ENCODE assay signal across 8 mouse cellular contexts in genomic region chr7:19086042-19086441, GRCm38 (mm10). TPM values are rescaled to one million over a fixed set of nuclear protein-coding genes. Genes with fewer than 3 reads are reported as not detected.
A peak's percentile ranks its signal among the peaks of the same experiment; 100 is the strongest.
DNase-seq lines count a peak whose midpoint lies in the region; ATAC-seq and TF ChIP-seq lines count a peak whose summit lies in the region.

No protein-coding gene starts in this region.

- H3K4me1 ChIP-seq in intestine, postnatal 0 days (replicated peaks; ENCODE audit: control insufficient read depth, insufficient read depth, low read length): no peaks in the 10 kb centered on the region
- H3K4me1 ChIP-seq in stomach, embryonic 14.5 days (ENCODE audit: control insufficient read depth, insufficient read depth, low read length): peaks cover 43% of the 10 kb centered on the region
- peaks cover 32% of the 10 kb centered on the region for H3K4me1 ChIP-seq in forebrain, embryonic 12.5 days

- no peak overlapping the region for H3K27ac ChIP-seq in intestine, postnatal 0 days (ENCODE audit: low read depth, low read length)
- H3K27ac ChIP-seq in stomach, embryonic 14.5 days (ENCODE audit: low read length): no peak overlapping the region
- no peak overlapping the region for H3K27ac ChIP-seq in forebrain, embryonic 12.5 days

- peak overlapping the region; percentile 49 for H3K4me2 ChIP-seq in intestine, postnatal 0 days (replicated peaks; ENCODE audit: low read depth)
- H3K4me2 ChIP-seq in stomach, embryonic 14.5 days (replicated peaks; ENCODE audit: low read depth, low read length): peak overlapping the region; percentile 40
- H3K4me2 ChIP-seq in forebrain, embryonic 12.5 days: no peak overlapping the region

- no peak for TF ChIP-seq CTCF in intestine, postnatal 0 days (IDR thresholded peaks at IDR 0.05; ENCODE audit: low read depth)

- no peaks in the 10 kb centered on the region for H3K9me3 ChIP-seq in intestine, postnatal 0 days (ENCODE audit: control insufficient read depth)
- no peaks in the 10 kb centered on the region for H3K9me3 ChIP-seq in stomach, embryonic 14.5 days (ENCODE audit: control insufficient read depth, low read depth, low read length)
- H3K9me3 ChIP-seq in forebrain, embryonic 12.5 days: no peaks in the 10 kb centered on the region

- H3K4me3 ChIP-seq in intestine, postnatal 0 days (ENCODE audit: low read depth, low read length): peak overlapping the region; percentile 31
- peak overlapping the region; percentile 23; the same call in 1 of the 2 replicates for H3K4me3 ChIP-seq in stomach, embryonic 14.5 days (ENCODE audit: low read depth, low read length)
- H3K4me3 ChIP-seq in forebrain, embryonic 12.5 days (replicated peaks): no peak overlapping the region

- no peaks in the 10 kb centered on the region for H3K27me3 ChIP-seq in intestine, postnatal 0 days (replicated peaks; ENCODE audit: control insufficient read depth, insufficient read depth, low read length)
- H3K27me3 ChIP-seq in stomach, embryonic 14.5 days (ENCODE audit: control insufficient read depth, insufficient read depth, low read length): no peaks in the 10 kb centered on the region
- H3K27me3 ChIP-seq in forebrain, embryonic 12.5 days: peaks cover 21% of the 10 kb centered on the region

- WGBS in intestine, postnatal 0 days: 9% methylated on average over 14 of the region's 14 CpGs
- WGBS in stomach, embryonic 14.5 days: 6% methylated on average over 14 of the region's 14 CpGs
- 9% methylated on average over 14 of the region's 14 CpGs for WGBS in forebrain, embryonic 12.5 days

- no peak overlapping the region for H3K9ac ChIP-seq in intestine, postnatal 0 days (ENCODE audit: low read depth, low read length)
- 0 out of 2 replicates have a peak overlapping the region, but pooled peaks have one; percentile 19 for H3K9ac ChIP-seq in stomach, embryonic 14.5 days (replicated peaks; ENCODE audit: low read depth, low read length)
- no peak overlapping the region for H3K9ac ChIP-seq in forebrain, embryonic 12.5 days

- peak; percentile 56 for DNase-seq in kidney, adult 18-20 months
- DNase-seq in kidney, adult 9 months: no peak
- DNase-seq in lung, postnatal 10 days: peak; percentile 79
- no peak for DNase-seq in ovary, postnatal 36 days (ENCODE audit: low spot score)

- H3K36me3 ChIP-seq in intestine, postnatal 0 days (ENCODE audit: control insufficient read depth, insufficient read depth): peaks cover 15% of the 10 kb centered on the region
- peaks cover 33% of the 10 kb centered on the region for H3K36me3 ChIP-seq in stomach, embryonic 14.5 days (ENCODE audit: control insufficient read depth, insufficient read depth, low read length)
- H3K36me3 ChIP-seq in forebrain, embryonic 12.5 days (replicated peaks): peaks cover 73% of the 10 kb centered on the region

- ATAC-seq in common myeloid progenitor, adult 5-6 weeks (replicated peaks; ENCODE audit: low read depth, poor library complexity, severe bottlenecking): peak; percentile 64
- ATAC-seq in intestine, postnatal 0 days: peak; percentile 31; the same call in 1 of the 2 replicates
- peak; percentile 43; the same call in 1 of the 2 replicates for ATAC-seq in stomach, embryonic 14.5 days (ENCODE audit: insufficient number of reproducible peaks, insufficient read depth, low FRiP score, low read depth)
- ATAC-seq in forebrain, embryonic 12.5 days (ENCODE audit: low FRiP score): no peak

RNA-seq across cellular contexts. Expression of gene Dmpk, which starts 2.4 kb away (rescaled TPM):
- 0.32 TPM in 1 of 2 replicates, not detected in the other for total RNA-seq in common myeloid progenitor, adult 5-6 weeks (2017)
- 50.8 and 60.4 TPM in 2 replicates for polyA plus RNA-seq in intestine, postnatal 0 days (2015; fragmentation: Nextera tagmentation; extraction: Ambion mirVana)
- 70.9 and 72.0 TPM in 2 replicates for polyA plus RNA-seq in stomach, embryonic 14.5 days (2014; fragmentation: Nextera tagmentation; extraction: Ambion mirVana)
- polyA plus RNA-seq in forebrain, embryonic 12.5 days (2016; fragmentation: Nextera tagmentation; extraction: Ambion mirVana): 10.6 and 12.3 TPM in 2 replicates

RNA-seq across cellular contexts. Expression of gene Six5, which starts 8.4 kb away (rescaled TPM):
- total RNA-seq in common myeloid progenitor, adult 5-6 weeks (2017): 3.1 and 5.1 TPM in 2 replicates
- polyA plus RNA-seq in intestine, postnatal 0 days (2015; fragmentation: Nextera tagmentation; extraction: Ambion mirVana): 4.6 and 5.1 TPM in 2 replicates
- 17.4 and 18.6 TPM in 2 replicates for polyA plus RNA-seq in stomach, embryonic 14.5 days (2014; fragmentation: Nextera tagmentation; extraction: Ambion mirVana)
- polyA plus RNA-seq in forebrain, embryonic 12.5 days (2016; fragmentation: Nextera tagmentation; extraction: Ambion mirVana): 5.8 and 7.3 TPM in 2 replicates

RNA-seq across cellular contexts. Expression of gene Dmwd, which starts 10.0 kb away (rescaled TPM):
- total RNA-seq in common myeloid progenitor, adult 5-6 weeks (2017): 6.3 and 12.7 TPM in 2 replicates
- 4.7 and 5.4 TPM in 2 replicates for polyA plus RNA-seq in intestine, postnatal 0 days (2015; fragmentation: Nextera tagmentation; extraction: Ambion mirVana)
- 14.3 and 16.8 TPM in 2 replicates for polyA plus RNA-seq in stomach, embryonic 14.5 days (2014; fragmentation: Nextera tagmentation; extraction: Ambion mirVana)
- 18.2 and 19.0 TPM in 2 replicates for polyA plus RNA-seq in forebrain, embryonic 12.5 days (2016; fragmentation: Nextera tagmentation; extraction: Ambion mirVana)

RNA-seq across cellular contexts. Expression of gene Rsph6a, which starts 31.6 kb away (rescaled TPM):
- total RNA-seq in common myeloid progenitor, adult 5-6 weeks (2017): not detected in 2 replicates
- polyA plus RNA-seq in intestine, postnatal 0 days (2015; fragmentation: Nextera tagmentation; extraction: Ambion mirVana): not detected in 2 replicates
- not detected in 2 replicates for polyA plus RNA-seq in stomach, embryonic 14.5 days (2014; fragmentation: Nextera tagmentation; extraction: Ambion mirVana)
- polyA plus RNA-seq in forebrain, embryonic 12.5 days (2016; fragmentation: Nextera tagmentation; extraction: Ambion mirVana): not detected in 2 replicates

RNA-seq across cellular contexts. Expression of gene Gm4969, which starts 32.1 kb away (rescaled TPM):
- 0.68 and 1.5 TPM in 2 replicates for total RNA-seq in common myeloid progenitor, adult 5-6 weeks (2017)
- polyA plus RNA-seq in intestine, postnatal 0 days (2015; fragmentation: Nextera tagmentation; extraction: Ambion mirVana): 0.38 and 0.39 TPM in 2 replicates
- 4.6 and 5.7 TPM in 2 replicates for polyA plus RNA-seq in stomach, embryonic 14.5 days (2014; fragmentation: Nextera tagmentation; extraction: Ambion mirVana)
- polyA plus RNA-seq in forebrain, embryonic 12.5 days (2016; fragmentation: Nextera tagmentation; extraction: Ambion mirVana): 1.1 and 1.8 TPM in 2 replicates

Comparison
In these comparisons a context has a peak if more than half of its experiments do, and no peak if none do; other contexts are left out.
1. DNase-seq: peak in kidney, adult 18-20 months (single experiment) and lung, postnatal 10 days (single experiment); none in kidney, adult 9 months (single experiment) and ovary, postnatal 36 days (single experiment).